Mouse (Mus musculus) megakaryocyte, embryonic 14.5 days (primary cell): ENCODE measurements around the gene Slc24a1.

Source experiments
- FLI1 ChIP-seq: IDR thresholded peaks from 2 replicates; pipeline ENCODE4 v1.6.1; 2012; ENCODE audit warnings: low read length, inconsistent platforms, mixed read lengths
- GATA1 ChIP-seq: IDR thresholded peaks from 3 replicates; pipeline ENCODE4 v1.6.1; 2012; ENCODE audit warnings: mixed read lengths, low read length, inconsistent platforms, borderline replicate concordance

DNA sequence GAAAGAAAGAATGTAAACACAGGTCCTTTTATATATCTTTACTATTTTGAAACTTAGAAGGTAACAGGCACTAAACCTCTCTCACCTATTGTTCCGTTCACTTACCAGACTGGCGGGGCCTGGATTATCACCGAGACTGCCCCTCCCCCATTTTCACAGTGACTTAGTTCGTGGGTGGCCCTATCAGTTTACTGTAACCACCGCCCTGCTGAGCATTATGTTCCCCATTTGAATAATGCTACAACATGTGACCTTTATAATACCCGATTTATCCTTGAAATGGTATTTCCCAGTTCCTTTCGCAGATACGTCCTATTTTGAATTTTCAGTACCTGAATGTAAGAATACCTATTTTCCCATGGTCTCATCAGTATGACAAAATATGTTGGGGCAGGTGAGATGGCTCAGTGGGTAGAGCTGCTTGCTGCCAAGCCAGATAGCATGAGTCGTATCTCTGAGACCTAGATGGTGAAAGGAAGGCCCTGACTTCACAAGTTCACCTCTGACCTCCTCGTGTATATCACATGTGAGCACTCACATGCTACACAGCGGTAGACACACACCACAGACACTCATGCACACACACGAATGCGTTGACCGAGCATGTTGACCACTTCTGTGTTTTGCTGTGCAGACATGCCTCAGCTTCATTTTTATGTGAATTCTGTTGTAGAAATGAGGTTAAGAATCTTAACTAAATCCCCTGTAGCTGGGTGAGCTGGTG, 46.3 kb downstream of the Slc24a1 start:
- no peak for TF ChIP-seq FLI1
- TF ChIP-seq GATA1: no peak
